Mouse (Mus musculus) natural killer cell, adult 2 months (primary cell): ENCODE results near the gene Ergic1.

Experiments used
- DNase-seq, 2 experiments: peaks; one replicate each; pipeline ENCODE4 v3.0.0; 2022; ENCODE audit warnings: low spot score in 2 of 2

Ergic1 gene

GRCm38 (mm10) chr17:26625521-26626010 lies 64.3 kb downstream of the Ergic1 start:
- DNase-seq = no peak

- DNase-seq = no peak
Measured at GRCm38 (mm10) chr17:26628479-26628878, 67.2 kb downstream of the Ergic1 start.

- DNase-seq = no peak
Measured at GRCm38 (mm10) chr17:26628936-26629335, 67.6 kb downstream of the Ergic1 start.

GRCm38 (mm10) chr17:26631811-26632327 lies 70.6 kb downstream of the Ergic1 start:
- no peak for DNase-seq

GRCm38 (mm10) chr17:26633186-26633585 lies 71.9 kb downstream of the Ergic1 start:
- DNase-seq = no peak

DNA sequence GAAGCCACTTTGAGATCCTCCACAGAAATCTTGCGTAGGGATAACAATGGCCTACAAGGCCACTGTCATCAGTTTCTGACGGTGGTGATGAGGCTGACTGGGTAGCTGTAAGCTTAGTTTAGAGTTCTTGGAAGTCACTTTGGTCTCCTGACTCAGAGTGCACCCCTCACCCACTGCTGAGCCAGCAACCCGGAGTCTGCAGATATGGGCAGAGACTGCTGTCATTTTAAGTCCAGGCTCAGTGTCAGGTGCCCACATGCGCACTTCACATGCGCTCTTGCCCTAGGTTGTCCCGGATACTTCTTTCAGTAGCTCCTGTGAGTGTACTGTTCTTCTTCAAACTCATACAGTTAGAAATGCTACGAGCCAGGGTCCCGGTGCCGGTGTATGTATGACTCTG lies 72.6 kb downstream of the Ergic1 start:
- no peak for DNase-seq

DNA sequence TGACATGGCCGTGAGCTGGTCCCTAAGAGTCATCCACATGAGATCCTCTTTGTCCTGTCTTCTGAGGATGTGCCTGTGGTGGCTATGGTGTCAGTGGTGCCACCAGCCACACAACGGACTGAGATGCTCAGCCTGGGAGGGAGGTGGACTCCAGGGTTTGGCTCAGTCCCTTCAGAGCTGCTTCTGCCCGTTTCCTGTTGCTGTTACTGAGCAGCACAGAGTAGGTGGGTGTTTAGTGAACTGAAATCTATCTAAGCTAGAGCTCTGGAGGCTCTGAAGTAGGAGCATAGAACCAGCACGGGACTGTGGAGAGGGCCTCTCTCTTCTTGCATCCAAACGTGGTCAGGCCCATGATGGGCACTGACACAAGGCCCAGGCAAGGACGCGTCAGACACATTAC lies 73.2 kb downstream of the Ergic1 start:
- DNase-seq = no peak

DNA sequence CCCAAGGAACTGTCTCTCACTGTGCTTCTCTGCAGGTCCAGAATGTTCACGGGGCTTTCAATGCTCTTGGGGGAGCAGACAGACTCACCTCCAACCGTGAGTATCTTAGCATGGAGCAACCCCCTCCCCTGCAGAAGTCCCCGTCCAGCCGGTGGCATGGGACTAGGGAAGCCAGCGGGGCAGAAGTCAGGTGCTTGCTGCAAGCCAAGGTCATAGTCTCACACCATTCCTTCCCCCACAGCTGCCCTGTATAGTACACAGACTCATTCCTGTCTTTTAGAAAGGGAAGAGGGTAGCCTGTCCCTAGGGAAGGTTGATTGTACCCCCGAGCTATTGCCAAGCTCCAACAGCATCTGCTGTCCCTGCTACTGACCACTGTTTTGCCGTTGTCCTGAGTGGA lies 74.7 kb downstream of the Ergic1 start:
- no peak for DNase-seq

DNA sequence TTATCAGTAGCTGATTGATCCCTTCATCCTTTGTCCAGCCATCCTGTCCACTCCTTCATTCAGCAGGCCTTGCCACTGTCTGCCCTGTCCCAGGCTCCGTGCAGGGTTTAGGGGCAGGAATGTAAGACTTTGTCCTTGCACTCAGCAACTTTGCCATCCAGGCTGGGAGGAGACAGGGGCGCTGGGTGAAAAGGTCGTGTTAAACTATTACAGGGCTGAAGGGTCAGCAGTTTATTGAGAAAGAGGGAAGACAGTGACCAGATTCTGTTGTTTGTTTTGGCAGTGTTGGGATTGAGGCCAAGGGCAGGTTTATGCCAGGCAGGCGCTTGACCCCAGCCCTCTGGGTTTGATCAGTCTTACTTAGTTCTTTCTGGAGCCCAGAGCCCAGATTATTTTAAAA lies 76.6 kb downstream of the Ergic1 start:
- no peak for DNase-seq

DNA sequence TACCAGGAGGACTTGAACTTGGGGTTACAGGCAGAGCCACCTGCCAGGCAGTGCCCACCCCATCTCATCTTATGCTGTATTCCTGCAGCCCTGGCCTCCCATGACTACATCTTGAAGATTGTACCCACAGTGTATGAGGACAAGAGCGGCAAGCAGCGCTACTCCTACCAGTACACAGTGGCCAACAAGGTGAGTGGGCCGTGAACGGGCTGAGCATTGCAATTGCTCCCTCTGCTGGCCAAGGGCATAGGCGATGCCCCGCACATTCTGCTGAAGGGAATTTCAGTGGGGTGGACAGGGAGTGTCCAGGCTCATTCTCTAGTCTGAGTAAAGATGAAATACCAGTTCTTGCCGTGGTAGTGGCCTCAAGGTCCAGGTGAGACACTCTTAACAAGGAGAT lies 77.4 kb downstream of the Ergic1 start:
- peak; percentile 69 to 77 for DNase-seq

DNA sequence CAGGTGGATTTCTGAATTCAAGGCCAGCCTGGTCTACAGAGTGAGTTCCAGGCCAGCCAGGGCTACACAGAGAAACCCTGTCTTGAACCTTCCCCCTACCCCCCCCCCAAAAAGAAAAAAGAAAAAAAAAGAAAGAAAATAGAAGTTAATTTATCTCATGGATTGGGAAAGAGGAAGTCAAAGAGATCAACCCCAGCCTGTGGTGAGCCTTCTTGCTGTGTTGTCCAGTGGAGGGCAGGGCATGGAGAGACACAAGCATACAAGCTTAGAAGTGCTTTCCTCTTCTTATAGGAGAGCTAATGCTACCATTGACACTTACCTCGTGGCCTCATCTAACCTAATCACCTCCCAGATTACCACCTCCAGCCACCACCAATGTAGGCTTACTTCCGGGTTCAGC lies 78.5 kb downstream of the Ergic1 start:
- DNase-seq = no peak

DNA sequence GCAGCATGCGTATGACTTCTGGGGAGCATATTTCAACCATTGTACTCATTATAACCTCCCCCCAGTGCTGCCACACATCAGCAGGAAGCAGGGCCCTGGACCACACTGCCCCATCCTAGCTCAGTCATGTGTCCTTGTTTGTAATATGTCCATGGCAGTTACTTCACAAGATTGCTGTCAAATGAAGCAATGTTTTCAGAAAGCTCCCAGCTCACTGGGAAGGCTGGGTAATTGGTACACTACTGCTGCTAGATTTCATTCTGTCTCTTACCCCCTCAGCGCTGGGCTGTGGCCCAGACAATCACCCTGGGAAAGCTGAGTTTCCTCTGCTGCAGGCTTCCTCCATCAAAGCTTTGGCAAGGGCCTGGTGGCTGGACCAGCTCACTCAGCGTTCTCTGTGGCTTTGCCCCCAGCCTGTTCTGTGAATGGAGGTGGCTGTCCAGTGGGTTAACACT lies 79.0 kb downstream of the Ergic1 start:
- no peak for DNase-seq

DNA sequence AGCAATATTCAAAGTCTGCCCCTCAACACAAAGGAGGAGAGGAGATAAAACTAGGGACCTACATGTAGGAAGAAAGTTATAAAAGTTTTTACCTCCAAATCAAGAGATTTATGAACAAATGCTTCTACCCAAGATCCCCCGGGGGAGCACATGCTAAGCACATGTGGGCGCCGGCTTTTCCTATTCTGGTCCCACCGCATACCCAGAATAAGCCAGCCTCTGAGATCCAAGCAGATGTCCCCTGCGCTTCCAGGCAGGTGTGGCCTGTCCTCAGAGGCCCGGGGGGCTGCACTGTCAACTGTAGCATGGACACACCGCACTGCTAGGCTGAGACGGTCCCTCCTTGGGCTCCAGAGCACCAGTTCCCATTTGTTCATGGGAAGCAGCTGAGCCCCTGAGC lies 82.2 kb downstream of the Ergic1 start:
- DNase-seq = no peak

GRCm38 (mm10) chr17:26643993-26644392 lies 82.7 kb downstream of the Ergic1 start:
- DNase-seq = no peak

GRCm38 (mm10) chr17:26644509-26645410 lies 83.5 kb downstream of the Ergic1 start:
- DNase-seq = no peak

DNA sequence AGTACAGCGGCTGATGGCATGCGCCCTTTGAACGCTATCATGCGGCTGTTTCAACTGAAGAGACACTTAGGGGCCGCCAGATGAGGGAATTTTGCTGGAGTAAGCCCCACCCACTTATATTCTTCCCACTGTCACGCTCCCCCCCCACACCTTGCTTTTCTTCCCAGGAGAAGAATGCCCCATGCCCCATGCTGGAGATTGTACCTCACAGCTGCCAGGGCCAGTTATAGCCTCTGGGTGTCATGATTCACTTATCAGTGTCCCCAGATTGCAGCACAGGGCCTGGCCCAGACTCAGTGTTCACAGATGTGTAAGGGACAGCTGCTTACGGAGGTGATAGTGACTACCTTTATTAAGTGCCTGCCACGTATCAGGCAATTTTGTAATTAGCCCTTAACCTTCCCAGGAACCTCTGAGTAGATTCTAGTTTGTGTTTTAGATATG lies 84.1 kb downstream of the Ergic1 start:
- DNase-seq = no peak

DNA sequence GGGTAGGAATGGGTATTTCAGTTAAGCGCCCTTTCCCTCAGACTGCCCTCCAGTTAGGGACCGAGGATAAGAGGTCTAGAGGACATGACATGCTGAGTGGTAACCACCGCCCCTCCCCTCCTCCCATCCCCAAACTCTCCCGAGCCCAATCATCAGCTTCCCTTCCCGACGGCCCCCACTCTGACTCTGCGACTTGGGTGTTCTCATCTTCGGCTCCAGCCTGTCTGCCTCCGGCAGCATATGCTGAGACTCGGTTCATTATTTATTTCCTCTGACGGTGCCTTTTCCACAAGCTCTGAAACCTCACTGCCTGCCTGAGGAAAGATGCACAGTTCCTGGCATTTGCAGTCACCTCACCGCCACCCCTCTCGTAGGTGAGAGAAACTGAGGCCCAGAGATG lies 86.0 kb downstream of the Ergic1 start:
- no peak for DNase-seq

GRCm38 (mm10) chr17:26649565-26649964 lies 88.3 kb downstream of the Ergic1 start:
- DNase-seq = no peak

- DNase-seq = no peak
Measured at GRCm38 (mm10) chr17:26650451-26651363, 89.4 kb downstream of the Ergic1 start.

DNA sequence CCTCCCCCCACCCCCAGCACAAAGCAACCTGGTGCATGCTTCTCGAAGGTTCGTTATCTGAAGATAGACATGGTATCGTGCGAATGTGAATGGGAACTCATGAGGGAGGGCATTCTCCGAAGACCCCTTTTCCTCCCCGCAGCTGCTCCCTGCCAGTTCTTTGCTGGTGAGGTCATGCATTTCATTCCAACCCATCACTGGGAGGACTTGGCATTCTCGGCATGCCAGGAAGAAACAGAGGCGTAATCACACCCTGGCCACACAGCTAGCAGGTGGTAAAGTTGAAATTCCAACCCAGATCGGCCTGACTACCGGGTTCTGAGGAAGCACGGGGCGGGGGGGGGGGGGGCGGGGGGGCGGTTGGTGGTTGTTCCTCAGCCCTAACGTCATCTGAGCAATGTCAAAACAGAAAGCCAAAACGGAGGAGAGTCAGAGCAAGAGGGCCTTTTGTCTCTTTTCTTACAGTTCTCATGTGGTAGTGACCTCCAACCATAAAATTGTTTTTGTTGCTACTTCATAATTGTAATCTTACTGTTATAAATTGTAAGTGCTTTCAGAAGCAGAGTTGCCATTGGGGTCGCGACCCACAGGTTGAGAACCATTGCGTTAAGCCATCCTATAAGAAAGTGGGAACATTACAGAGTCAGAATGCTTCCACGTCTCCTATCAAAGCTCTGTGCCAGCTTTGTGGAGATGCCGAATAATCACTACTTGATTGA lies 97.7 kb downstream of the Ergic1 start:
- DNase-seq = no peak

GRCm38 (mm10) chr17:26659573-26659915 lies 98.3 kb downstream of the Ergic1 start:
- no peak for DNase-seq
